Mouse (Mus musculus): ENCODE measurements around the gene Sipa1l3. TPM values are rescaled to one million over a fixed set of nuclear protein-coding genes. Genes with fewer than 3 reads are reported as not detected.

Gene Sipa1l3
- total RNA-seq (2015) (28.2 and 34.2 TPM in 2 replicates), total RNA-seq (2017) (5.4 and 8.3 TPM in 2 replicates)

DNA sequence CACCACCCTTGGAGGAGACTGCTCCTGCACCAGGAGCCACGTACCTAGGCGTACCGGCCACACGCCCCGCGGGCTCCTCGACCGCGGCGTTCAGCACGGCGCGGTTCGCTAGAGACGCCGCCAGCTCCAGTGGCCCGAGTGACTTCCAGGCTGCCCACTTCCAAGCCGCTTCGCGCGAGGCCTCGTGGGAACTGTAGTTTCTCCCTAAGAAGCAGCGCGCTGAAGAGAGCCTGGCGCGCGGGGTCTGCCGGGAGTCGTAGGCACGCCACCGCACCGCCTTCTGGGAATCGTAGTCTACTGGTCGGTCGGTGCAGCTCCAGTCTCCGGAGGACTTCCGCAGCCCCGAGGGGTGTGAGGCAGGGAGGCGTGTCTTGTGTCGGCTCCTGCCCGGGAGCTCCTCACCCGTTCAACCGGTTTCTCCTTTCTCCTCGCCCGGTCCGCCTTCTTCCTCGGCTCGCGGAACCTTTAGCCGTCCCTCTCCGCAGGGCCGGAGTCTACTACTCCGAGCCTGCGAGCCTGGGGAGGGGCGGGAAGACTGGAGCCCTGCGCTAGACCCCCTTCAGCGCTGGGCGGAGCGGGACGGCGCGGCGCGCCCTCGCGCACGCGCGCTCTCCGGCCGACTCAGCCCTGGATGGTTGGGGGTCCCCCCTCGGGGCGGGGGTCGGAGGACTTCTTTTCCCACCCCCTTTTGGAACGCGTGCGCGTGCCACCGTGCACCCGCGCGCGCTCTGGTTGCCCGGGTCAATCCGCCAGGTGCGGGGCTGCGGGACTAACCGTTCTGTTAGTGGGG is at the start of gene Sipa1l3:
Gene Sipa1l3 (minus strand): TSS at position 221 of the 790 bp plus-strand sequence.
- peak; percentile 96 for ATAC-seq (replicated peaks; ENCODE audit: poor library complexity)

- no peak for ATAC-seq (replicated peaks; ENCODE audit: poor library complexity)
Observed at GRCm38 (mm10) chr7:29563006-29563405, 44.6 kb upstream of the Sipa1l3 start.

GRCm38 (mm10) chr7:29561046-29561445 is 42.6 kb upstream of the Sipa1l3 start:
- ATAC-seq (replicated peaks; ENCODE audit: poor library complexity): no peak

GRCm38 (mm10) chr7:29559290-29559689 is 40.8 kb upstream of the Sipa1l3 start:
- ATAC-seq (replicated peaks; ENCODE audit: poor library complexity): no peak

DNA sequence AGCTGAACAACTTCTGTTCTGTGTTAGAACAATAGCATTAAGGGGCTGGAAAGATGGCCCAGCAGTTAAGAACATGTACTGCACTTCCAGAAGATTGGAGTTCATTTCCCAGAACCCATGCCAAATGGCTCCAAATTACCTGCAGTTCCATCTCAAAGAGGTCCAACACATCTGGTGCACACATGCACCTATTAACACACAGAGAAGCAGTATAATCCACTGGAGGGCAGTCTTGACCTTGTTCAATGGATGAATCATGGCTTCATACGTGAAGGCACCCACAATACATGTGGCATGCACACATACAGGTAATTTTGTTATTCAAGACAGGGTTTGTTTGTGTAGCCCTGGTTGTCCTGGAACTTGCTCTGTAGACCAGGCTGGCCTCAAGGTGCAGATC is 40.3 kb upstream of the Sipa1l3 start:
- no peak for ATAC-seq (replicated peaks; ENCODE audit: poor library complexity)

GRCm38 (mm10) chr7:29556283-29556682 is 37.8 kb upstream of the Sipa1l3 start:
- no peak for ATAC-seq (replicated peaks; ENCODE audit: poor library complexity)

GRCm38 (mm10) chr7:29555521-29555920 is 37.1 kb upstream of the Sipa1l3 start:
- no peak for ATAC-seq (replicated peaks; ENCODE audit: poor library complexity)

DNA sequence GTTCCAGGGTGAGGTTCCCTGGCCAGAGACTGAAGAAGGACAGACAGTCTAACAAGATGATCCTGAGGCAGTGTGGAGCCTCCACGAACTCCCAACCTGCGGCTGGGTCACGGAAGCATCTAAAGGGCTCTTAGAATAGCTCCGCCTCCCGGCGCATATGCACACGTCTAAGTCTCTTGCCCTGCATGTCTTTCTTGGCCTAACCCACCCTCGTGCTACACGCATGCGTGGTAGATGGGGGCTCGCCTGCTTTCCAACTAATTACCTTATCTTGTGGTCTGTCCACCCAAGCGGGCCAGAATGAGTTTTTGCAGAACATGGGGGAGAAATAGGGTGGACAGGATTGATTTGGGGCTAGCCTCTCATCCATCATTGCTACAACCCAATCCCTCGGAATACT is 36.6 kb upstream of the Sipa1l3 start:
- no peak for ATAC-seq (replicated peaks; ENCODE audit: poor library complexity)

- no peak for ATAC-seq (replicated peaks; ENCODE audit: poor library complexity)
Observed at GRCm38 (mm10) chr7:29550691-29551090, 32.2 kb upstream of the Sipa1l3 start.

- ATAC-seq (replicated peaks; ENCODE audit: poor library complexity): no peak
Observed at GRCm38 (mm10) chr7:29541608-29542007, 23.2 kb upstream of the Sipa1l3 start.

- no peak for ATAC-seq (replicated peaks; ENCODE audit: poor library complexity)
Observed at GRCm38 (mm10) chr7:29541186-29541585, 22.7 kb upstream of the Sipa1l3 start.

GRCm38 (mm10) chr7:29540631-29541030 is 22.2 kb upstream of the Sipa1l3 start:
- no peak for ATAC-seq (replicated peaks; ENCODE audit: poor library complexity)

GRCm38 (mm10) chr7:29523700-29524099 is 5.3 kb upstream of the Sipa1l3 start:
- peak; percentile 77 for ATAC-seq (replicated peaks; ENCODE audit: poor library complexity)

GRCm38 (mm10) chr7:29521841-29522575 is 3.6 kb upstream of the Sipa1l3 start:
- ATAC-seq (replicated peaks; ENCODE audit: poor library complexity): peak; percentile 59

GRCm38 (mm10) chr7:29521365-29521764 is 2.9 kb upstream of the Sipa1l3 start:
- ATAC-seq (replicated peaks; ENCODE audit: poor library complexity): no peak

- no peak for ATAC-seq (replicated peaks; ENCODE audit: poor library complexity)
Observed at GRCm38 (mm10) chr7:29520794-29521193, 2.4 kb upstream of the Sipa1l3 start.

DNA sequence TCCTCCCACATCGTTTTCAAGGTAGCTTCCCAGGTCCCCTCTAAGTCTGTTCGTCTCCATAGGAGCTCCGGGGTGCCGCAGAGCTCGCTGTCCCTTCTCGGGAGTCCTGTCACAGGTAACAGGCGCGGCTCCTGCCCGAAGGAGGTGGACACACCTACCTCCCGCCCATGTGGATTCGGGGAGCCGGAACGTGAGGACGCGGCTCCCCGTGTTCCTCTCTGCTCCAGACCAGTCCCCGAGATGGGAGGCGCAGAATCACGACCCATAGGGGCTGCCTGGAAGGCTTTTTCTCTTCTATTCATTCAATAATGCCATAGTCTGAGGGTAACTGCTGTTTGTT is 740 bp upstream of the Sipa1l3 start:
- ATAC-seq (replicated peaks; ENCODE audit: poor library complexity): no peak

GRCm38 (mm10) chr7:29518054-29518420 is 404 bp downstream of the Sipa1l3 start:
- peak; percentile 9 for ATAC-seq (replicated peaks; ENCODE audit: poor library complexity)

GRCm38 (mm10) chr7:29517178-29517577 is 1.3 kb downstream of the Sipa1l3 start:
- ATAC-seq (replicated peaks; ENCODE audit: poor library complexity): no peak

DNA sequence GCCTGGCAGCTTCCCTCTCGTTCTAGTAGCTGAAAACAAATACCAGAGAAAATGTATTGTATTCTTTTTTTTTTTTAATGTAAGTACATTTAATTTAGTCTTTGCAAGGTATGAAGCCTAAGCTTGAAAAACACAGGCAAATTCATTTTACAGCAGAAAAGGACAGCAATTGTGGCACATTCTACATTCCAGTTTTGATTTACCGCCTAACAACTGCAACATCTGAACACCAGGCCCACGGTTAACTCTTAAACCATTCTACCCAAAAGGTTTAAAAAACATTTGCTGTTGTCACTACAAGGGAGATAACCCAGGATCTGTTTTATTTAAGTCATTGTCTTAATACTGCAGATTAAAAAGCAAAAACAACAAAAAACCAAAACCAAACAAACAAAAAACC is 2.8 kb downstream of the Sipa1l3 start:
- ATAC-seq (replicated peaks; ENCODE audit: poor library complexity): no peak

DNA sequence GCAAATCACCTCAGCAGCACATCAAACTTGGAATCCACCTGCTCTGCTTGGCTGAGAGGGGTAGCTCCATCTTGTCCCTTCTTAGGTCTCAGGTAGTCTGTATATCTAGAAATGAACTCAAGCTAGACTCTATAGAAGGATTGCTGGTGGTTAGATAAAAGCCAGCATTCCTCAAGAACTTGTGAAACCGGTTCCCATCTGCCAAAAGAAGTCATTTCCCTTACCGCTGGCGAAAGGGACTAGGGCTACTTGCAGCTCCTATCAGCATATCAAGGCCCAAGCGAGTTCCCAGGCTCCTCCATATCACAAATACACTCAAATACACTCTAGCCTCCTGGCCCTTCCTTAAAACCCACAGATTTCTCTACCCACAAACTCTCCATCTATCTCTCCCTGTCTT is 5.7 kb downstream of the Sipa1l3 start:
- no peak for ATAC-seq (replicated peaks; ENCODE audit: poor library complexity)

- peak; percentile 86 for ATAC-seq (replicated peaks; ENCODE audit: poor library complexity)
Observed at GRCm38 (mm10) chr7:29511598-29512275, 6.7 kb downstream of the Sipa1l3 start.
